Mouse (Mus musculus) urinary bladder, adult 2 months (tissue): Measurements from ENCODE around the gene Gm30191. TPM values are rescaled to one million over a fixed set of nuclear protein-coding genes. Genes with fewer than 3 reads are reported as not detected.
A peak's percentile ranks its signal among the peaks of the same experiment; 100 is the strongest.

Experiments
- DNase-seq: peaks from one replicate; pipeline ENCODE4 v3.0.0; 2022; ENCODE audit warnings: low spot score
- polyA plus RNA-seq: library from polyadenylated mRNA; depleted of rRNA; stranded (reverse); fragments of >200 nt; gene quantifications from 2 replicates; pipeline ENCODE4 v1.2.3, GENCODE M21; 2012; rRNA removed

Gene Gm30191
- polyA plus RNA-seq = not detected in 2 replicates

DNA sequence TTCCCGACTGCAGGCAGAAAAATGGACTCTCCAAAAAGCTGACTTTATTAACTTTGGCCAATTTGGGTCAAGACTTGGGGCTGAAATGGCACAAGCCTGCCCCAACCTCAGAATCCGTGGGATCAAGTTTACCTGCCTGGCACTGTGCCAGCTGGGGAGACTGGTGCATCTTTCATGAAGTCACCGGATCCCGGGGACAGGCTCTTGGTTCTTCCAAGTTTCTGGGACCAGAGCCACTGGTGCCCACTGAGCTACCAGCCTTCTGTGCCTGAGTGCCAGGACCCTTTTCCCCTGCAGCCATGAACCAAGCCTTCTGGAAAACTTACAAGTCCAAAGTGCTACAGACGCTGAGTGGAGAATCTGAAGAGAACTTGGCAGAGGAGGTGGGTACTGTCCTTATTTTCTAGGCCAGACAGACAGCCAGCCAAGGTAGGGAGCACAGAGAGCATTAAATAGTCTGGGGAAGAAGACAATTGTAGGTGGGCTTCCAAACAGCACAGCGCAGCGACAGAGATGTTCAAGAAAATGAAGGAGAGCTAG is at the start of gene Gm30191:
TSS of gene Gm30191 (plus strand) at position 217 of the 540 bp plus-strand sequence.
- no peak for DNase-seq

DNA sequence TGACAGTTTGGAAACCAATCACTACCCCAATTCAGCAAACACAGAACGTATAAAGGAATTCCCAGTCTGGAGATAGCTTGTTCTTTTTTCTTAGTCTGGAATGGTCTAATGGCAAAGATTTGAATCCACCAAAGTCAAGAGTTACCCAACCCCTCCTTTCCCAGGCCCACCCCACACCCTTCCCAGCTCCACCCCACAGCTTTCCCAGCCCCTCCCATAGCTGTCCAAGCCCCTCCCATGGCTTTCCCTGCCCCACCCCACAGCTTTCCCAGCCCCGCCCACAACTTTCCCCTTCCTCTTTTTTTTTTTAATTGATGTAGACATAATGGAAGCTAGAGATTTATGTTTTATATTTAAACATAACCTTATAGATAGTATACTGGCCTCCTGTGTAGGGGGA is 47.4 kb upstream of the Gm30191 start:
- DNase-seq = no peak

DNA sequence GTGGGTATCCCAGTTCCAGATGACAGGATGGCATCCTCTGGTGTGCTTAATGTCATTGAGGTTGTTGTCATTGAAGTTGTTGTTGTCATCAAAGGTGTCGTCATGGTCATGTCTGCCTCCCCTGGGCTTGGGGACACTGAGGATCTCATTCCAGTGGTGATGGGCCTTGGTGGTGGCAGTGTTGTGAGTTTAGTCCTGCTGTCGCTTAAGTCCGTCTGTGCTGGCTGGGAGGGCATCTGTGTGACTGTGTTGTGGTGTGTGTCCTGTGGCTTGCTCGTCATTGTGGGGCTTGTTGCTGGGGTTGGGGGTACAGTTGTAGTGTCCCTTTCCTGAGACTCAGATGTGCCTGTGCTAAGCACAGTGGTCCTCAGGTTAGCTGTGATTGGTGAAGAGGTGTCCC is 43.8 kb upstream of the Gm30191 start, which contains the start of gene Gm7534:
TSS of gene Gm7534 (minus strand) at position 101 of the 400 bp plus-strand sequence.
- no peak for DNase-seq

DNA sequence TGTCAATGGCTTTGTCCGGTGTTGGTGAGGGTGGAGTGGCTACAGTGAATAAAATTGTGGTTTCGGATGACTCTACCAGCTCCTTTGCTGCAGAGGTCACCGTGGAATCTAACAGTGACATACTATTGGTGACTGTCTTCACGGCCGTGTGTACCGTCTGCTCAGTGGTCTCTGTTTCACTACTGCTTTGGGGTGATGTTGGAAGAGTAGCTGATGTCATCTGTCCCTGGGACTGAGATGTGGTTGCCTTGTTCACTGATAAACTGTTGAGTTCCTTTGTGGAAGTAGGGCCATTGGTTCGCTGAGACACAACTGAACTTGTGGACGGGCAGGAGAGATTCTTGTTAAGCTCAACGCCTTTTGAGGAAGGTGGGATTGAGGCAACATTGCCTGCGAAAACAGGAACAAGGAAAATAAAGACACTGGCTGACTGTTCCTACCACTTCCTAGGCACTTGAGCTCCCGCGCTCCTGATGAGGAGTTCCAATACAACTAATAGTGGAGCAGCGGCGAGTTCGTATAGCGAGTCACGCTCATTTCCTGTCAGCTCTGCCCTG is 43.3 kb upstream of the Gm30191 start:
- DNase-seq = no peak

DNA sequence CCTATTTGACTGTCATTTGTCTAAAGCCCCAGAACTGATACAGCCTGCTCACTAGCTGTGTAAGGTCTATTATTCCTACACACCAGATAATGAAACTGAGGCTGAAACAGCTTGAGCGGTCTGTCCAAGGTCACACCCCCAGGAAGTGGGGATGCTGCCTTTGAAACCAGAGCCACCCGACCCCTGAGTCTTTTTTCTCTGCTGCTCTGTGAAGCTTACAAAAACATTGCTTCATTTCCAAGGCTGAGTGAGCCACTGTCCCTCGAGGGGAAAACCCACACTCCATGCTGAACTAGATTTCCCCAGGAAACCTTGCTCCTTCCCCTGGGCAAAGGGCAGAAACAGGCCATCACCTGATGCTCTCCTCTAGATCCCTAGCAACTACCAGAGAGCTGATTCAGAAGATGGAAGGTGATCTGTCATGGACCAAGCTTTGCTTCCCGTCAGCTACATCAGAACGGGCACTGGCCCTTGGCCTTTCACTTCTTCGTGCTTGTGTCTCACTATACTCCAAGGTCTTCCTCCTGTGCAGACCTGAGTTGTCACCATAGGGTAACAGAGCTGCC is 40.2 kb upstream of the Gm30191 start:
- no peak for DNase-seq

DNA sequence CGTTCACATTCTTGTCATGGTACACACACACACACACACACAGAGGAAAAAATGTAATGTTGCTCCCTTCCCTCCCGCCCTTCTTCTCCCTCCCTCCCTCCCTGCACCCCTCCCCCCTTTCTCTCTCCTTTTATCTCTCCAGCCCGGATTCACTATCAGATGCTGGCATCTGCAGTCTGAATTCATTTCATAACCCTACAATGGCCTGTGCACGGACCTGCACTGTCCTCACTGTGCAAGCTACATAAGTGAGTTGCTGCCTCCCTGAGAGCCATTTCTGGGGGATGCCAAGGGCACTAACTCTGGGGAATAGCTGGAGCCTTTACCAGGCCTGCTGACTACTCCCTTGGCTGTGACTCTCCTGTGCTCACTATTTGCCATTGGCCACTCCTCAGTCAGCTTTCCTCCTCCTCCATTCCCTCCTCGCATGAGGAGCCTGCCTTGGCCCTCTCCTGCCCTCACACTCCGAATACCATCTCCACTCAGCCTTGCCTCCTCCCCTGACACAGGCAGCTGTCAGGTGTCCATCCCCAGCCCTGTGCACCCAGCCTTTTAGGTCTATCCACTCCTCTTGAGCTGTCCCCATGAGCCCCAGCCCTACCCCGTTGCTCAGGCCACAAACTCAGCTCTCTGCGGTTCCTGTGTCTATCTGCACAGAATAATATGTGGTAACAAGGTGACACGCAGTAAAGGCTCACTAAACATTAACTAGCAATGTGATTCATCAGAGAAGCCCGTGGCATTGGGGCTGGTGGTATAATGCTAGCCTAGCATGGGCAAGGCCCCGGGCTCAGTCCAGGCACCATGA is 23.7 kb upstream of the Gm30191 start:
- no peak for DNase-seq

DNA sequence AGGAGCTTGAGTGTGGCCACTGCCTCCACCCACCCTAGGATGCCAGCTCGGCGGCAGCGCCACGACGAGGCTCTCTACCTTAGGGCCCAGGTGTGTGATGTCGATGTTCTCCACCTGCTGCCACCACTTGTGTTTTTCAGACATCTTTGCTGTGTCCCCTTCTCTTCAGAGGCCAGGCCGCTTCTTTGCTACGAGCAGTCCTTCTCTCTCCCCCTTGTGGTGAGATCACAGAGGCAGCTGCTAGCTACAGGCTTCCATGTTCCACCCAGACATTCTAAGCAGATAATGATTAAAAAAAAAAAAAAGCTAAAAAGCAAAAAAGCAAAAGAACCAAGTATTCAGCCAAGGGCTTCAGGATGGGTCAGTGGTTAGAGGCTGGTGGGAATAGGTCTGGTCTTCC is 19.5 kb upstream of the Gm30191 start, which contains the start of gene Catsper4:
TSS of gene Catsper4 (minus strand) at position 190 of the 400 bp plus-strand sequence.
- DNase-seq = no peak

DNA sequence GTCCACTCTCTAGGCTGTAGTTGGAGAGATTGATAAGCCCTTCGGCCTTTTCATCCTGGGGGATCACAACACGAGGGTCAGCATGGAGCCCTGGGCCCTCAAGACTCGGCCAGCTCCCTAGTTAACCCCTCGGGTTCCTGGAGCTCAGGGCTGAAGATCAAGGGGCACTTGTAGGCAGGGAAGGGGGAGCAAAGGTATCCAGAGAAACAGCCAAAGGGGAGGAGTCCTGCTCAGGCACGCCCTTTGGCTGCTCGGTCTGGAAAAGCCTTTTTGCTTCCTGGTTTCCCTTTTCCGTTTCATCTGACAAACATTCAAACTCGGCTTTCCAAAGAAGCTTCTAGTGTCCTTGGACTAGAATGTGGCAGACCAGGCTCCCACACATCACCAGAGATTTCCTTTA is 16.3 kb upstream of the Gm30191 start:
- no peak for DNase-seq

DNA sequence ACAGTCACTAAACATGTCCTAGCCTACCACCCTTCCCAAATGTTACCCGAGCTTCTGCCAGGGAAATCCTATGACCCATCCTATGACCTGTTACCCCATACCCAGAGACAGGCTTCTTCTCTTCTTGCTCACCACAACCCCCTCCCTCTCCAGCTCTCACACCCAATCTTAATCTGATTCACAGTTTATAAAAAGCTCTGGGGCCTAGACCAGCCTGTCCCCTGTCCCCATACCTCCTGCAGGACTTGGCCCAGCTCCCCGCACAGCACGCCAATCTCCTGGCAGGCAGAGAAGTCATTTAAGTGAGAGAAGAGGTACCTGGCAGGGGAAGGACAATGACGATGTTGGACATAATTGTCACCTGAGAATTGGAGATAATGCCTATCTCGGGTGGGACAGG is 11.9 kb upstream of the Gm30191 start:
- DNase-seq = no peak

DNA sequence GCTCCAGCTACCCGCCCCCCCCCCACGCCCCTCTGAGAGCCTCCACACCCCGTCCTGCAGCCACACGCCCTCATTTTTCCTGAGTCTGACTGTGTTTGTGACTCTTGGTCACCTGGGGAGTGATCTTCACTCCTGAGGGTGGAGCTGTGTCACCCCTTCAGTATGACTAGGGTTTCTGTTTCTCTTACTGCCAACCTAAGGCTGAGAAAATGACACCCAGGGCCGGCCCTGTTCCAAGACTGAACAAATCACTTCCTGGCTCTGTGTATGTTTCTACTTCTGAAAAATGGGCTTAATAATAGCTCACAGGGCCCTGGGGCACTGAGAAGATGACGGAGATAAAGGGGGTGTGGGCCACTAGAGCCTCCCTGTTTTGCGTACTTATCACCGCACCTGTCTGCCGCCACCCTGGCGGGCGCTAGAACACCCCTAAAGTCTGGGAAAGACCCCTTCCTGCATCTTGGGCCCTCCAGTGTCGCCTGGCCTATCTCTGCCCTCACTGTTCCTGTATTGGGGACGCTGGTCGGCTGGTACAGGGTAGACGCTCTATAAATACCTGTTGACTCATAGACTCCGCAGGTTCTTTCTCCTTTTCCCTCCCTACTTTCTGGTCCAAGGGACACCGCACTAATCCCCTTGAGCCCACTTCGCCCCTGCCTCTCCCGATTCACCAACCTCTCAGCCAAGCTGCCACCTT is 9.0 kb upstream of the Gm30191 start:
- no peak for DNase-seq

DNA sequence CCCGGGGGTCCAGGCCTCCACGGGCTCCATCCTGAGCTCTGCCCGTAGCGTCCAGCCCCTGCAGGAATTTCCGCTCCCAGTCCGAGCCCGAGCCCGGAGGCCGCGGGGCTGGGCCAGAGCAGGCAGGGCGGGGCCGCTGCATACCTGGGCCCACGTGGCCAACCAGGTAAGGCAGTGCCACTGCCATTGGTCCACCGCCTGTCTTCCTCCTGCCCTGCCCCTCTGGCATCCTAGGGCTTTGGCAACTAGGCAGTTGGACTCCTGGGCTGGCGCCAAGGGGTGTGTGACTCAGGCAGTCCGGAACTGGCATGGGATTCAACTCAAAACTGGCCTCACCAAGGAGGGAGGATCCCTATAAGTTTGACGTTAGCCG is 8.5 kb upstream of the Gm30191 start, which contains the start of gene Cnksr1:
TSS of gene Cnksr1 (minus strand) at position 121 of the 373 bp plus-strand sequence.
- DNase-seq = peak; percentile 77

DNA sequence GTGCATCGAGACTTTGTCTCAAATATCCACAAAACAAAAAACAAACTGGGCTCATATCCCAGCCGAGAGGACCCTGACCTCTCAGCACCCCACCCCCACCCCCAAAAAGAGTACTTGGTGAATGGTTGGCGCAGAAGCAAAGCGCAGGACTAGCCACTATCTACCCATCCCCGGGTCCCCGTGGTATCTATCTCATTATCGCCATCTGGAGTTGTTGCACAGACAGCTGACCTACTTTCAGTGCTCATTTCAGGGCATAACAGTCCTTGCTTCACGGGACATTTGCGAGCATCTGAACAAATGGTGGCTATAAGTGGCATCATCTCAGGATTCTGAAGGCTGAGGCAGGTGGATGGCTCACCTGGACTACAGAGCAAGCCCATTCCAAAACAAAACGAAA is 8.0 kb upstream of the Gm30191 start:
- no peak for DNase-seq

DNA sequence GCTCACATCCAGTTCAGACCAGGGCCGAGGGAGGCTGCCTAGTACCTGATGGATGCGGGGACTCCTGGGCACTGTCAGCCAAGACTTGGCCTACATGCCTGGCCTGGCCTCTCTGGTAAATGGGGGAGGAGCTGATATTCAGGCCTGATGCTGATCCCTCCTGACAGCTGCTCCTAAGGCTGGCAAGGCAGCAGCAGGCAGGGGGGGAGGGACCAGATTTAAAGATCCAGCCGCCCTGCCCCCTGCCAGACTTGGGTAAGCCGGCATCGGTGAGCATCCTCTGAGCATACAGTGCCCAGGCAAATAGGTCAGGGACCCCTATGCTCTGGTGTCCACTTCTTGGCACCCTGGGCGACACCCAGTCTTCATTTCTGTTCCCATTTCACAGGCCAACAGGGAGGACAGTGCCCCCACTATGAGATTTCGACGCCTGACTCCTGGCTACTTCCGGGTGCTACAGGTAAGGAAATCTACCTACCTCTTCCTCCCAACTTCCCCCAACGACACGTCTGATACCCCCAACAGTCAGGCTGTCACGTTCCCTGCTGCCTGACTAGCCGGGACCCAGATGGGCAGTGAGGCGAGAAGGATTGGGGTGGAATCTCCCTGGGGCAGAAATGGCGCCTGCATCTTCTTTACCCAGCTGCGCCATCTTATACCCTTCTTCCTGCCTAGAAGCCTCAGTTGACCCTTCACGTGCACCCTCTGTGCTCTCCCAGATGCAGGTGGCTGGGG is 3.1 kb upstream of the Gm30191 start, which contains the start of gene E130218I03Rik:
TSS of gene E130218I03Rik (plus strand) at position 147 of the 735 bp plus-strand sequence.
- DNase-seq = no peak

DNA sequence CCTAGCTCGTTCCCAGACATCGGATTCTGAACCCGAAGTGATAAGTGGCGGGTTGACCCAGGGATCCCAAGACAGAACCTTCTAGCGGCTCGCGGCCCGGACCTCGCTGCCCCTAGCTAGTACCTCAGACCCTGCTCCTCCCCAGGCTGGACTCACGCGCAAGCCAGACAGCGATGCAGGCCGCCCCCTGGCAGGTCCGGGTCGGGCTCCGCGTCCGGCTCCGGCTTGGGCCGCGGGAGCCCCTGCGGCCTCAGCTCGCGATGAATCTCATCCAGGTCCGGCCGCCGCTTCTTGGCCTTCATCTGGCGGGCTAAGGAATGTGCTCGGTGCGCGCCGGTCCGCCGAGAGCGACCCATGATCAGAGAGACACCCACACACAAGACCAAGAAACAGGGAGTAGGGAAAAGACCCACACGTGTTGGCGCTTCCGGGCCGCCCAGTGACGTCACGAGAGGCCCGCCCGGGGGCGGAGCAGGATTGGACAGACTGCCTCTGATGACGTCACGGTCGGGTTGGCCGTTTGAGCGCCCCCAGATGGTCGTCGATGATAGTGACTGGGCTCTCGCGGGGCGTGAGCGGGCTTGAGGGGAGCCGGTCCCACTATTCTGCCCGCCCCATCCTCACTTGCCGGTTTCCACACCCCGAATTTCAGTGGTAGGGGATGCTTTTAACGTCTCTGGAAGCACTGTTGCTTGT is 1.4 kb upstream of the Gm30191 start, which contains the start of gene Zfp593:
TSS of gene Zfp593 (minus strand) at position 445 of the 696 bp plus-strand sequence.
- peak; percentile 87 for DNase-seq

DNA sequence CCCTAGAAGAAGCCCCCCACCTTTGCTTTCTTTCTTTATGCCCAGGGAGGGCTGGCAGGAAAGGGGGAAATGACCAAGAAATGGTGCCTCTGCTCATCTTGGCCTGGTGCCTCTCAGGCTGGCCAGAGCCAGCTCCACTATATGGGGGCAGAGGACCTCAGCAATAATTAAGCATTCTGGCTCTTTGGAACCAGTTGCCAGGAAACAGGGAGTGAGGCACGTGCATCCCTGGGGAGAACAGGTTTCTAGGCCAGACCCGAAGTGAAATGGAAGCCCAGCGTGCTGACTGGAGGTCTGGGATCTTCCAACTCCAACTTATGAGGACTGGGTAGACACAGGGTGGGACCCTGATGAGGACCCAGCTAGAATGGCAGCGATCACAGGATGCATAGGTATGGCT is 479 bp upstream of the Gm30191 start:
- no peak for DNase-seq

DNA sequence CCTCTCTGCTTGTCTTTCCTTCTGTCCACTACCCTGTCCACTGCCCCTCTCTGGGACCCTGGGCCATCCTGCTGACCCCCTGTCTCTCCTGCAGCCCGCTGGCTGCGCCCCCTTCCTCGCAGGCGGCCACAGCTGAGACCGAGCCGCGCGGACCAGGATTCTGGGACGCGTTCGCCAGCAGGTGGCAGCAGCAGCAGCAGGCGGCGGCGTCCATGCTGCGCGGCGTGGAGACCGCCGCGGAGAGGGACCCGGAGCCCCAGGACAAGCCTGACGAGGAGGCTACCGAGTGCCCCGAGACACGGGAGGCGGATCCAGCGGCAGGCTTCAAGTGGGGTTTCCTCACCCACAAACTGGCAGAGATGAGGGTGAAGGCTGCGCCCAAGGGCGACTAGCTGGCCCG is 2.9 kb downstream of the Gm30191 start:
- DNase-seq = peak; percentile 60

DNA sequence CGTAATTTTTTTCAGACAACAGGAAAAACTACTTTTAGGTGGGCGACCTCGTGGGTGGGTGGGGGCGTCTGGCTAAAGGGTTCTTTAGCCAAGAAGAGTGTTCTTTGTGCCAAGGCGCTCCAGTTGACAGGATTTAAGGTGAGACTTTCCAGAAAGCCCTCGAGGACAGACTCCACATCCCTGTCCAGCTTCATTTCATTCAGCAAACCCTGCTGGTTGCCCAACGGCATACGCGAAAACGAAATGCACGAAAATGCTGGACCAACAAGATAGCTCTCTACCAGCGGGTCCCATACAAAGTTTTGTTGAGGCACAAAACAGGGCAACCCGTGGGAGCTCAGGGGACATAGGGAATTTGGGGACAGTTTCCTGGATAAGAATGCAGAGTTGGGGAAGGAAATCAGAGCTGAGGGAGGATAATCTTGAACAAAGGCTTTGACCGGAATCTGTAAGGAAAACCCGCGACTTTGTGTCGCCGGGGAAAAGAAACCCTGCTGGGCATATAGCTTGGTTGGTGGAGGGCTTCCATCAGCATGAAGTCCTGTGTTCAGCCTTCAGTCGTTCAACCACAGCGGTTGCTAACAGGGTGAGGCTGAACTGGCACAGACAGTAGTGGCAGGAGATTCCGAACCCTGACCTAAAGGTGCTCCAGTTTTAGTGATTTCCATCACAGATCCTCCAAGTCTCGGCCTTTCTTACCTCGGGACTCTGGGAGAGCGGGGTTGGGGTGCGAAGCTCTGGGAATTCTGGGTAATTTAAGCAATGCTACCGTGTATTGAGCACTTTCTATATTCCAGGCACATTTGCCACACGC is 3.6 kb downstream of the Gm30191 start:
- DNase-seq = no peak

DNA sequence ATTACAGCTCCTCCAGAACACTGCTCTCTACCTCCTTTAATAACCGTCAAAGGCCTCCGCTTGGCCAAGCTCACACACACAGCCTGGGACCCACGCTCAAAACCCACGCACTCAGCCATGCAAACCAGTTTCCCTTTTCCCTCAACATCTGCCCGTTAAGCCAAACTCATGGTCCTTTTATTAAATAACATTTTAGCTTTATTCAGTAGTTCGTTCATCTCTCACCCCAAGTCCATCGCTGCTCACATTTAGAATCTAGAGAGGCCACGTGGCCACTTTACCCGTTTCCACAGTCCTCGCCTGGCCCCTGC is 4.2 kb downstream of the Gm30191 start:
- no peak for DNase-seq

DNA sequence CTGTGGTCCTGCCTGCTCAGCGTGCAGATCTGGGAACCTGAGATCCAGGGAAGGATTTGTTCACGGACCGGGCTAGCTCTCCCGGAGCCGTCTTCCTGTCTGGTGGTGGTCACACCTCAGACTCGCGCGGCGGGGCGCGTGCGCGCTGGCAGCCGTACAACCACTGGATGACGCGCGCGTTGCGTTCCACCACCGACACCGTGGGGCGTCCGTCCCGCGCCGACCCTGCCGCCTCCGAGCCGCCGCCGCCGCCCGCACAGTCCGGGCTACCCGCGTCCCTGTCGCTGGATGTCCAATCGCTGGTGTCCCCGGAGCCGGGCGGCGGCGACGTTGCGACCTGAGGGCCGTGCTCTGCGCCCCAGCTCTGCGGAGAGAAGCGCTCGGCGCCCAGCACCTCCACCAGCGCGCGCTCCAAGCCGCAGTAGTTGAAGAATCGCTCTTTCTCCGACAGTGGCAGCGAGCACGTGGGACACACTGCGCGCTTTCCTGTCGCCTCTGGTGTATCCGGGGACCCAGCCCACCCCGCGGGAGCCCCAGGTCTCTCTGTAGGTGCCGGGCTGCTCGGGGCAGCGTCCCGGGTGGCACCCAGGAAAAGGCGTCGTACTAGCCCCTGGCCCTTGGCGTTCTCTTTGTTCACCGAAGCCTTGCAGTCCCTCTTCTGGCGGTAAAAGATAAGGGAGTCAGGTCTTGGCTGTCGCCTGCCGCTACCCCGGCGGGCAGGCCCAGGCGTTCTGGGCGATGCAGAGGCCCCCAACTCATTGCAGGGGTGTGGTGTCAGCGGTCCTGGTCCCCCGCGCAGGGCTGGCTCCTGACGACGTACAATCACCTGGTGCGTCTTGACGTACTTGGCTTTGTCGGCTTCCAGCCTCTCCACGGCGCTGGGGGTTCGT is 4.8 kb downstream of the Gm30191 start:
- no peak for DNase-seq
